Mouse (Mus musculus) T-helper 2 cell (primary cell): ENCODE measurements at regions not wholly inside any gene's neighbourhood (a gene's known extent, or its start where the extent isn't known, plus 50 kb on each side); places are given as distances from the start of the nearest gene placed in this dataset.

Experiments
- in situ Hi-C: fragments of 300-600 bp; cut with MboI, MseI; formaldehyde crosslinking; loops from one replicate; pipeline ENCODE4 v1.15.1; 2025; ENCODE audit warnings: high pct_unique_total_duplicates

DNA sequence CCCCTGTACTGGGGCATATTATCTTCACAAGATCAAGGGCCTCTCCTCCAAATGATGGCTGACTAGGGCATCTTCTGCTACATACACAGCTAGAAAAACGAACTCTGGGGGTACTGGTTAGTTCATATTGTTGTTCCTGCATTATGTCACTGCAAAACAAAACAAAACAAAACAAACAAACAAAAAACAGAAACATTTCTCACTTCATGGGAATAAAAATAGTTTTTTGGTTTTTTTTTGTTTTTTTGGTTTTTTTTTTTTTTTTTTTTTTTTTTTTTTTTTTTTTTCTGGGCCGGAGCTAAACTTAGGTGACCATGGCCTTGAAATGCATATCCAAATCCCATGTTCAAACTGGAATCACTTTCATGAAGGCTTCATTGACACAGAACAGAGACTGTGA lies 1184.4 kb downstream of the Efna5 start:
- in situ Hi-C loops: no loop called here

DNA sequence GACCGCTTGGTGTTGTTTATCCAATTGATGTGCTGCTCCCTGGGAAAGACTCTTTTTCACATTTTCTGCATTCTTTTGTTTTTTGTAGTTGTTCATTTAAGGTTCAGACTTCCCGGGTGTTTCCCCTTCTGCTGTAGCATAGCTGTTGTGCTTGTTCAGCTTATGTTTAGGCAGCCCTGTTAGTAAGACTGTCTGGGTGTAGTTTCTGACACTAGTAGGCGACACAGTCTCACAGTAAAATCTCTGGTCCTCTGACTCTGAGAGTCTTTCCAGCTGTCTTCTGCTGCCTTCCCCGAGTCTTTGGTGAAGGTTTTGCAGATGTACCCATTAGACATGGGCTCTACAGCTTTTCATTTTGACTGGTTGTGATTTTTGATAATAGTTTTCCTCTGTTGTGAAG lies 1194.8 kb downstream of the Efna5 start:
- in situ Hi-C loops: no loop called here

- in situ Hi-C loops: no loop called here
These were observed 1196.6 kb downstream of the Efna5 start for GRCm38 (mm10) chr17:61684524-61684923.

DNA sequence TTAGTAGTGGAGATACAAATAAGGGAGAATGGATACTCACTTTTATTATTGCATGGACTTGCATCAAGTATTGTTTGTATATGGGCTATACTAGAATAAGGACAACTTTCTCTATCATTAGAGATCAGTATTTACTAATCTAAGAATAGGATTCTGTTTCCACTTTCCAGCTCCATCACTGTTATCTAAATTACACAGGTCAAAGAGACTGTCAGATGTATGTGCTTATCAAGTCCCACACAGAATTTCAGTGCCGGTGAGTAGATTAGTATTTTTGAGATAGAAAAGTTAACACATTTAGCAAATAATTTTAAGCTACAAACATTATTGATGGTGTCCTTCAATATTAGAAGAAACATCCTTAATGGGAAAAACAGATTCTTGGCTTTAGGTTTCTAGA lies 1210.5 kb downstream of the Efna5 start:
- in situ Hi-C loops: no loop called here

- in situ Hi-C loops: no loop called here
These were observed 1213.7 kb downstream of the Efna5 start for GRCm38 (mm10) chr17:61667428-61667827.

DNA sequence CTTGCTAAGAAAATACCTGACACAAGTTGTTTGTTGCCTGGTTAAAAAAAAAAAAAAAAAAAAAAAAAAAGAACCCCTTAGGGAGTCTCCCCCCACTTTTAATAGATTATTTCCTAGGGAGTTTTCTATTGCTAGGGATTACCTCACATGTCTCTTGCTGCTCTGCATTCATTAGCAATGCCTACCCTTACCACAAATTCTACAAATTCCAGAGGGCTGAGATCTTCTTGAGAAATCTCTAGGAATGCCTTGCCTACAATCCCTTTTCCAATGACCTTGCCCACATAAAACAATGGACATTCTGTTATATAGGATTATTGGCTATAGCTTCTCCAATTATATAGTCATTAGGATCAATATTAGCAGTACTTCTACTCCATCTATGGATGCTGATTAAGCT lies 1216.2 kb downstream of the Efna5 start:
- in situ Hi-C loops: no loop called here

DNA sequence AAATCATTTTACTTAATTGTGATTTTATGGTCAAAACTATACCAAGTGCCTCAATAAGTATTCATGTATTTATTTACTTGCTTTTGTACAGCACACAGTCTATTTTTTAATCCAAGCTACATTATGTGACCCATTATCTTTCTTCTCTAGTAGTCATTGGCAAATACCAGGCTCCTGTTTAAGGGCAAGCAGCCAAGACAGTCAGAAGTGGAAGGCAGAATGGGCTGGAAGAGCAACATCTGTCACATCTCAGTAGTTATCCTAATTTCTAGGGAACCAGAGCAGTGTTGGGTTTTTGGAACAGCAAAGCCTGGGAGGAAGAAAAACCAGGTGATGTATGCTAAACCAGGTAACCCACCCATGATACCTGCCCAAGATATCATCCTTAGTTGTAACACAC lies 1233.5 kb downstream of the Efna5 start:
- in situ Hi-C loops: no loop called here

DNA sequence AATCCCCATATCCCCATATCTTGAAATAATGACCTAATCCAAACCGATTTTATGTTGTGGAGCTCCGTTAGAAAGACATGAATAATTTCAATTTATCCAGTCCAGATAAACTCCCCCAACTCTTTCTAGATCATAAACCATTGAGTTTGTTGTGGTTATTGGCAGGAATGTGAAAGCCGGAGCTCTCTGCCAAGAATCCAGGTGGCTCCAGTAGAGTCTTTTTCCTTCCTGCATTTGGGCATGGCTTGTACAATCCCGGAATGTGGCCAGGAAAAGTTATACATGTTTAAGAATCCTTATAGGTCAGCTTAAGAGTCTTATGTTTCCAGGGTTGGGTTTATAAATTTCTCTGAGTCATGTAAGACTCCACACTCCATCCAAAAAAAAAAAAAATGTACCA lies 1272.8 kb downstream of the Efna5 start:
- in situ Hi-C loops: no loop called here

DNA sequence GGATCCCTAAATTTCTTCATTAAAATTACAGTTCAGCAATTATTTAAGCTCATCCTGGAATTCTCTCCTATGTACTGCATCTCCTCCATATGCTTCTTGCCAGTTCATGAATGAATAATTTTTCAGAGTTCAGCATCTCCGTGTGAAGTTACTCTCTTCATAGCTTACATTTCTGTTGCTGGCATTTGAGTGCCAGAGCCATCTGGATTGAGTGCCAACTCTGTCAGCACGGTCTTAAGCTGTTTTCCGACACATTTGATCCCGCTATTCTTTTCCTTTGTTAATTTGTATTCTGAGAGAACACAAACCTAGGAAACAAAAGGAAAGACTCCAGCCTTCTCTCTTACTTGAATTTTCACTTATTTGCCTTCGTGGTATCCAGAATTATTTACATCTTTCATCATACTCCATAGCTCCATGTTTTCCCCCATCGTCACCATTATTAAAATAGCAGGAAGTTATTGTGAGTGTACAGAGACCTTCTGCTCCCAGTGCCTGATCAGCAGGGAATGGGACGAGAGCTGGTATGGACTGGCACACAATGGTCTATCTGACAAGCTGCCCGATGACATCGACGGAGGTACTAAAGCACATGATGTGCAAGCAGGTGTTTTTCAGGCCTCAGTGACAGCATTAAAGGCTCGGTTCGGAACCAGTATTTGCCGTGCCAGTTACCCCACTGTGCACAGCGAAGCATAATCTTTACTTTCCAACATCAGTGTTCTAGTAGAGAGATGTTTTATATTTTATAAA lies 1274.2 kb downstream of the Efna5 start:
- in situ Hi-C loops: no loop called here

- in situ Hi-C loops: no loop called here
These were observed 1276.9 kb downstream of the Efna5 start for GRCm38 (mm10) chr17:61604246-61604645.

DNA sequence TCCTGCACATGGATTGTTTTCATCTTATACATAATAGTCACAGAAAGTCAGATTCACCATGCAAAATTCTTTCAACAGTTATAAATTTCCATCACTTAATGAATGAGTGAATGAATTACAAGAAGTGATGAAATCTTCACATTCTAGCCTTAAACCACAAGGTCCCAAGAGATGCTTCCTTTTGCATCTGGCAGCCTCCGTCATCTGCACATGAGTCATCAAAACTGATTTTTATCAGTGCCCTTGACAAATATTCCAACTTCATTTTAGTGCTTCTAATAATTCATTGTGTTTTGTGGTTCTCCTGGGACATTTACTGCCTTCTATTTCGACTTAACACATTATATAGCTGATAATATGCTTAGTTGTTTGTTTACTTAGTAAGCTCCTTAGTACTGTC lies 1291.9 kb downstream of the Efna5 start:
- in situ Hi-C loops: no loop called here

DNA sequence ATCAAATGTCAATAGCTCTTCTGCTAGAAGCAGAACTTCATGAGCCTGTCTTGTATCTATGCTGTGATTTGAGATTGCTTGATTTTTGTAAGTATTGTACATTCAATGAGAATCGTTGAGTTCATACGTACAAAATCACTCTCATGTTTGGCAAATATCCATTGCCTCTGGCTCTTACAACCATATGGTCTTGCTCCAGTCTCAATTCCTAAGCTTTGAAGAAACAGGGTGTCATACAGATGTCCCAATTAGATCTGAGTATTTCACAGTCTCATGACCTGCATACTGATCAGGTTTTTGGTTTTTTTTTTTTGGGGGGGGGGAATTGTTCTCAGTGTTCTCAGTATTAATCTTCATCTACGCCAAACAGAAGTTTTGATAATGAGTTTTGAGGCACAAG lies 1302.2 kb downstream of the Efna5 start:
- in situ Hi-C loops: loop anchor here (10.0 kb wide), 1 partner anchor 234 kb away; no protein-coding TSS in a partner anchor

DNA sequence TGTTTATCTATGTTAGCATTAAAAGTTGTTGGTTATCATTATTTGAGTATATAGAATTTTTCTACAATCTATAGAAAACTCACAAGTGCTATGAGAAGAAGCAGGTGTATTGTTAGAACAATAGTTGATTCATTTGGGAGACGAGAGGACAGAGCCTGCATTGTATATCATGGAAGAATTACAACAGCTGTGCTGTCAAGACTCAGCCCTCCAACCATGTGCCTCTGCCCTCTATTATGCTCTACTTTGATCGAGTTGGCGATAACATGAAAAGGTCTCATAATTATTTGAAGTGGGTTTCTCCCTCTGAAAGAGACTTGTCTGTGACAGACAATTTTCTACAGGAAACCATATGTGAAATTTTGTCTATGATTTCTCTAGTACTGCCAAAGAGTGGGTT lies 1310.2 kb downstream of the Efna5 start:
- in situ Hi-C loops: loop anchor here (10.0 kb wide), 1 partner anchor 226 kb away; no protein-coding TSS in a partner anchor
